Mouse (Mus musculus) retina, embryonic 14.5 days (tissue): ENCODE results near the gene Ttn.

ENCODE experiments used
- DNase-seq: peaks from one replicate; pipeline ENCODE4 v3.0.0-alpha.2; 2015; ENCODE audit warnings: low spot score

Gene Ttn

GRCm38 (mm10) chr2:76705655-76706054, 276.7 kb downstream of the Ttn start:
- DNase-seq: no peak

- DNase-seq: no peak
Measured at GRCm38 (mm10) chr2:76702751-76703150, 279.6 kb downstream of the Ttn start.

DNA sequence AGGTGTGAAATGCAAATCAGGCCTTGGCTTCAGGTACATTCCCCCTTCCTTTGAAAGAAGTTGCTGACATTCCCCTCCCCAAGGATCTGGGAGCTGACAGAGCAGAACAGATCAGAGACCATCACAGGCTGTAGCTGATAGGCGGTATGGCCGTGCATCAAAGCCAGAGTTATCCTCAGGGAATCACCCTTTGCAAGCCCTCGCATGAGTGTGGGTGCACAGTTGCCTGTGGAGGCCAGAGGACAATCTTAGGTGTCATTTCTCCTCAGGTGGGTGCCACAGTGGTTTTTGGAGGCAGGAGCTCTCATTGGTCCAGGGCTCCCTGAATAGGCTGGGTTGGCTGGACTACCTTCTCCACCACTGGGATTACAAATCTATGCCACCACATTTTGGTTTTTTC, 280.2 kb downstream of the Ttn start:
- DNase-seq: no peak

DNA sequence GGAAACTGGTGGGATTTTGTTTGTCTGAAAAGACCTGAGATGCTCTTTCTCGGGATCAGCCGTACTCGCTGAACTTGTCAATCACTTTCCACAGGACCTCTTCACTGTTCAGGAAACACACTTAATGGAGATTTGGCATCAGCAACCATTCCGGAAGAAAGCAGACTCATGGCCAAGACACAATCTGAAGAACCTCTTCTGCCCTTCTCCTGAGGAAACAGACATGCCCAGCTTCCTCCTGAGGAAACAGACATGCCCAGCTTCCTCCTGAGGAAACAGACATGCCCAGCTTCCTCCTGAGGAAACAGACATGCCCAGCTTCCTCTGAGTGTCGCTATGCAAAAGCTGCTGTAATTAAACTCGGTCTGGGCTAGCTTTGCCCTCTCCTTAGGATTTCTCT, 287.1 kb downstream of the Ttn start:
- no peak for DNase-seq

GRCm38 (mm10) chr2:76693765-76694164, 288.6 kb downstream of the Ttn start:
- no peak for DNase-seq

DNA sequence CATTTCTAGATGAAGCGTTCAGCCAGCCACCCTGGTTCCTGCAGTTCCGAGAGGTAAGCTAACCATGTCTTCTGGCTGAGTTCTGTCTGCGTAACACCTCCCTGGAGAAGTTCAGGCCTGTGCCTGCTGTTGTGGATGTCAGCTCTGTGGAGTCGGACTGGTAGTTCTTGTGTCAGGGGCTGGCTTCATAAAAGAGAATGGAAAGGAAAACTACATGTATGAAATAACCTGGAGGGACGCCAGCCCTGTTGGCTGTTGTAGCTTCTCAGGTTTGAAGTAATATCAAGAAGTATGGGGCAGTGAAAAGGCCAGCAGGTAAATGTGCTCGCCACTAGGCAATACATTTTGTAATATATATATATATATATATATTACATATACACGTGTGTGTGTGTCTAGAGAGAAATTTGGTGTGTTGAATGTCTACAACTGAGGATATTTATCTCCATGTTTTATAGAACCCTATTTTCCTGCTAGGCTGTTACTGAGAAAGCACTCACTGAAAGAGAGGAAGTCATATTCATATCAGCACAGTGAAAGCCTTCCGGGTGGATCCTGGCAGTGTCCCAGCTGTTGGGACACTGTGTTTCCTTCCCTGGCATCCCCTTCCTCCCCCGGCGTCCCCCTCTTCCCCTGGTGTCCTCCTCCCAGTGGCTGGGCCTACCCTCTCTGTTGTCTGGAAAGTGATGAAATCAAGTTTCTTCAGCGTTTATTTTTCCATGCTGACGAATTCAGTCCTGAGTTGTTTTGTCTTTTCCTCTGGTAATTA, 291.7 kb downstream of the Ttn start:
- DNase-seq: no peak

DNA sequence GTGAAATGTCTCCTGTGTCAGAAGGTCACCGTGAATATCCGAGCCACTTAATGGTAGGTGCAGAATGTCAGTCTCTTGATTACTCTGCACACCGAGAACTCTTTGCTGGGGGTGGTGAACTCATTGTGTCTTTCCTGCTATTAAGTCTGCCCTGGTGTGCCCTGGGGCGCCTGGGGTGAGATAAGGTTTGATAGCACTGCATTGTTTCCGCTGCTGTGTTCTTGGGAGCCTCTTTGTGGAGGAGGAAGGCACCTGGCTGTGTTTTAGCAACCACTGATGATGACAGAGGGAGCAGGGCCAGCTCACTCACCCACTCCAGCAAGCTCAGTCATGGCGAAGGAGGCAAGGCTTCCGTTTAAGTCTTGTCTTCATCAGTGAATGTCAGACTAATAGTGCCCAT, 294.2 kb downstream of the Ttn start:
- DNase-seq: no peak

DNA sequence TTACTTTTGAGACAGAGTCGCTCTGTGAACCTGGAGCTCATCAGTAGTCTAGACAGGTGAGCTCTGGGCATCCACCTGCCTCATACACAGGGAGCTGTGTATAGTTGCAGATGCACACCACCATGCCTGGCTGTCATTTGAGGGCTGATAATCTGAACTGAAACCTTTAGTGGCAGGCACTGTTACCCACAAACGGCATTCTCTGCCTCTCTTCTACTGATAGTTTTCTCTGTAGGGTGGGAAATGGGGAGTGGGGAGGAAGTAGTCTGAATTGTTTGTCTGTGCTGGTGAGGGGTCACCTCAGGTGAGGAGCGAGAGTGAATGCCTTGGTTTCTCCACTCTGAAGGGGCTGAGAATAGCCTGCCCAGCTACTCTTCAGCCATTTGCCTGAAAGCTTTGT, 294.7 kb downstream of the Ttn start:
- no peak for DNase-seq

DNA sequence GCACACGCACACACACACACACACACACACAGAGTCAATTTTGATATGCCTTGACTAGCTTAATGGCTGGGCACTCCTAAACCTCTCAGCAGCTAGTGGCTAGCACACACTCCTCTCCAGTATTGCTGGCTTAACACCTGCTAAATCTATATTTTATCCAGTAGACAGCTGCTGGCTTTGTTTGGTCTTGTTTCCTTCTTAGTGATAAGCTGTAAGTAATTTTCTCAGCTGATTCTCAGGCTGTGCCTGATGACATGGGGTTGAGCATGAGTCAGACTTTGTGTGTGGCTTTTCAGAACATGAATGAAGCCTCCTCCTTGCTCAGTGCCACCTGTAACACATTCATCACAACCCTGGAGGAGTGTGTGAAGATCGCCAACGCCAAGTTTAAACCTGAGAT, 295.4 kb downstream of the Ttn start:
- DNase-seq: no peak

DNA sequence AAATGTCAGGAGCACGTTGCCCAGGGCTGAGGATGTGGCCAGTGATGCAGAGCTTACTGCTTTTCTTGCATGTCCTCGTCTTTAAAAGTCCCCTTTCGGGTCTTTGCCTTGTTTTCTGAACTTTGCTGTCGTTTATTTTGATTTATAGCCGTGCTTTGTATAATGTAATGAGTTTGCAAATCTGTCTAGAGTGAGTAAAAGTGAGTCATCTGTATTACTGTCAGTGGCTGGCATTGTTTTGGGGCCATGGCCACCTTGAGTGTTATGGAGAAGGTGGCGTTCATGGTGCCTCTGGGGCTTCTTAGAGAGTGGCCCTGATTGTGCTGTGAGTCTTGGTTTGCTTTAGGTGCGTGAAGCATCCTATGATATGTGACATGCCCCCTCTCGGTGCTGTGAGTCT, 300.0 kb downstream of the Ttn start:
- no peak for DNase-seq

DNA sequence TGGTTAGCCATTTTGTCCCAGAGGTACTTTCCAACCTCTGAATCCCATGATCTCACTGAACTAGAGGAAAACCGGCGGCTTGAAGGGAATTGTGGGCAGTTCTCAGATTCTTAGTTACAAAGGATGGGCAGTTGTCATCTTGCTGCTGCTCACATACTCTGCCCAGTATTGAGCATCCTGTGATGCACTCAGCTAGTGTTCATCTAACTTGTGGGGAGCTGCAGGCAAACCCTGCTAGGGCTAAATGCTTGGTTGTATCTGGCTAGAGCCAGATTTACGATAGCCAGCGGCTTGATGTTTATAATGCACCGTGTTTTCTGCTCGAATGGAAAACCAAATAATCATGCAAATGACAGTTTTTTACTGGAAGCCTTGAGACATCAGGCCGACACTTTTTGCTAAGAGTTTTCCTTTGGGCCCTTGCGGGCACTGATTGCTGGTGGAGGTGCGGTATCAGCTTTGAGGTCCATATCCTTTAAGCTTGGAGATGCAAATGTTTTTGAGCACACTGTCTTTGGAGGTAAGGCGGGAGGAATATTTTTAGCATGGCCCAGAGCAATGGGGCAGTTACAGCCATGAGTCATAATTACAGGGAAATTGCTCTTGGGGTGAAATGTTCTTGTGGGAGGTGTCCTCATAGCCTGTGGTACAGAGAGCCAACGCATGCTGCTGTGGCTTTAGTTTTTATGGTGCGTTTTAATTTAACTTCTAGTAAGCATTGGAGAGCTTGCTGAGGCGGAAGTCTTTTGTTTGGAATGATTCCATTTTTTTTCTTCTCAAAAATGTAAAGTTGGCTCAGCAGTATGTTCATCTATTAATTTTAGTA, 305.7 kb downstream of the Ttn start:
- DNase-seq: peak; percentile 12

DNA sequence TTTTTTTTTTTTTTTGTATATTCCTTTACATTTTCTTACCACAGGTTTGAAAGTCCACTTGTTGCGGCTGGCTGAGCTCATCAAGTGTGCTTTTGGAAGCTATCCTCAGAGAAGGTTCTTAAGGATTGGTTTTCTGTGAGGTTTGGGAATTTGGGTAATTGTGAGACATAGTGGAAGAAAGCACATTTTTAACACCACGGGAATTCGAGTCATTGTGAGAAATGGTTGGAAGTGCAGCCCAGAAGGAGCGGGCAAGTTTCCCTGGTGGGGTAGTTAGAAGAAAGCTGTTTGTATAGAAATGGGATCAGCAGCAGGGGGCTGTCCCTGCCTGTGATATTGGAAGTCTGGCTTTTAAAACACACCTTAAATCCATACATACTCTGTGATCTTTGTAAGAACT, 306.4 kb downstream of the Ttn start:
- no peak for DNase-seq

DNA sequence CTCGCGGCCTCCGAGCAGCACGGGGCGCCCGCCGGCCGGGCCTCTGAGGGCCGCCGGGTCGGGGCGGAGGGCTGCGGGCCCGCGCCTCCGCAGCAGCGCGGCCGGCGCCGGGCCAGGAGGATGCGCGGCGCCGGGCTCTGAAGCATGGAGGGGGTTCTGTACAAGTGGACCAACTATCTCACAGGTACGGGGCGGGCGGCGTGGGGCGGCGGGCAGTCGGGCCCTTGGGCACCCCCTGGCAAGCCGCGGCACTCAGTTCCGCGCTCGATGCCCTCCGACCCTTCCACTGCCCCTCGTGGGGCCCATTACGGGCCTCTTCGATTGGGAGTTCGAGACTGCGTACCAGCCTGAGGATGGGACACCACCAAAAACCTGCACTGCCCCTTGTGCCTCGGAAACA, 306.9 kb downstream of the Ttn start:
- DNase-seq: peak; percentile 51

- peak; percentile 76 for DNase-seq
Measured at GRCm38 (mm10) chr2:76674725-76675427, 307.5 kb downstream of the Ttn start, which contains the start of gene Plekha3. Plekha3 (plus strand) TSS chr2:76675281.

GRCm38 (mm10) chr2:76673472-76674081, 308.8 kb downstream of the Ttn start:
- DNase-seq: peak; percentile 73

- DNase-seq: peak; percentile 97
Measured at GRCm38 (mm10) chr2:76672966-76673392, 309.4 kb downstream of the Ttn start, which contains the start of gene Fkbp7. Fkbp7 (minus strand) TSS chr2:76673116.

DNA sequence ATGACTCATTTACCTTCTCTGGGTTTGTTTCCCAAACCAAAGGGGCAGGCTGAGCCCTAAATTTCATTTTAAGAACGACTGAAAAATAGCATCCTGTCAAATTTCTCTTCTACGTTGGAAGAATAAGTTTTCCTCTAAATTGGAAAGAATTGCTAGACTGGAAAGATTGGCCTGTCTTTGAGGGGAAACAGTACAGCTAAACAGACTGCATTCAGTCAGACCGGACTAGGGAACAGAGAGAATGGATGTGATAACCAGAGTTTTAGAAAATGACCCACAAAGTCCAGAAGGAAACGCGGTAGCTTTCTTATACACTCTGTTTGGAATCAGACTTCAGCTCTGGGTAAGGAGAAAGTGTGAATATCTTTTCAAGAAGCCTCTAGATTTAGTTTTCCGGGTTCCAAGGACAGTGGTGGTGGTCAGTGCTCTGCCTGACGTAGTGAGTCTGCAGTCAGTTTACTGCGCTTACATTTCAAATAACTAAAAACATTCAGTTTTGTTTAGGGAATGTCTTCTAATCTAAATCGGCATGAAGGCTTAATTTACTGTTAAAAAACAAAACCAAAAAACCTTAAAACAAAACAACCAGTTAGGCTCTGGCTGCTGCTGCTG, 310.1 kb downstream of the Ttn start:
- DNase-seq: peak; percentile 20

GRCm38 (mm10) chr2:76671641-76672040, 310.7 kb downstream of the Ttn start:
- DNase-seq: no peak

DNA sequence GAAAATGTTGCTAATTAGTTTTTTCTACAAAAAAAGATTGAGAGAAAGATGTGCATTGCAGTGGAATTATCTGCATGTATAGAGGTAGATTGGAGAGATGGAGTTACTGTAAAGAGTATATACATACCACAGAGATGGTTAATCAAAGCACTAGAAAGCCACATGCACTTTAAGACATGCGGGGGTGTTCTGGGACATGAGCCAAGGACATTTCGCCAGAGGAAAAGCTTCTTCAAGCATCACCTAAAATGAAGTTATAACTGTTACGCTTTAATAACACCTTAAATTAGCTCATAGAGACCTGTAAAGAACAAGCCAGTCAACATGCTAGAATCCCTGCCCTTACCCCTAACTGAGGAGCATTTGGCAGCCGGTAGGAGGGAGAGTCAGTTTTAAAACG, 315.1 kb downstream of the Ttn start:
- DNase-seq: no peak

DNA sequence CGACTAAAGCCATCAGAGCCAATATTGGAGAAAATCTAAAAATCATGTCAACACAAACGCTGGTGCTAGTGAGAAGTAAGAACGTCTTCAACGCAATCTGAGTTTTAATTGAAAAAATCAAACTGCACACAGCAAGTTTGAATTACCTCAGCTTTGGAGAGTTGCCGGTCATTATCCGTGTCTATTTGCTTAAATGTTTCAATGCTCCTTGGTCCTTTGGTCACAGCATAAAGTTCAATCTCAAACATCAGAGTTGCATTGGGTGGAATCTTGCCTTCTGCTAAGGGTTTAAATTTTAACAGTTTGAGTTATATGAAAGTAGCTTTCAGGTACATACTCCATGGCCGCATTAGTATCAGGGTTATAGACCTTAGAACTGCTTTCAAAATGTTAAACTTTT, 316.8 kb downstream of the Ttn start:
- DNase-seq: no peak

DNA sequence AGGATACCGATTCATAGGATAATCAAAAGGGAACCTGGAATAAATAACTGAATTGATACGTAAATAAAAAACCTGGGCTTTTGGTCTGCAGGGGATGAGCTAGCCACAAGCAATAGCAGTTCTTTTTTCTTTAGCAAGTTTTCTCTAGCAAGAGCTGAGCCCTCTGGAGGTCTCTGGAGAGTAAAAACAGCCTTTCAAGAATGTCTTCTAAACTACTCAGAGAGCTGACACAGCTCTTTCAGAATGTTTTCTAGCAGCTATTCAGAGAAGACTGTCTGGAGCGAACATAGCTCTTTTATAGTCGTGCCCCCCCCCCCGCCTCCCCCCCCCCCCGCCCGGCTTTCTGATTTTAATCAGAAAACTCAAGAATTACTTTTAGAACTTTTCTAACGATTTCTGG, 322.9 kb downstream of the Ttn start:
- no peak for DNase-seq

DNA sequence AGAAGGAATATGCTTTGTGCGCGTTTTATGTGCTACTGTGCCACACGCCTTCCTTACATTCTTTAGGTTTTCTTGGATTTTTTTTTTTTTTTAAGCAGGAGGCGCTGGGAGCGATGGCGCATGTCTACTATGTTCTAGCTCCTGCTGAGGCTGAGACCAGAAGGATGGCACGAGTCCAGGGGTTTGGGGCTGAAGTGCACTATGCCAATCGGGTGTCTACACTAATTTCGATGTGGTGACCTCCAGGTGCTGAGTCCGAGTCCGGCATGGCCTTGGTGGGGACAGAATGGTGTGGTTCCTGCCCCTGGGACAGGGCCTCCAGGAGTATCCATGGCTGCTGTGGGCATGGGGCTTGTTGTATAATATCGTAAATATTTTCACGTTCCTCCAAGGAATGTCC, 323.8 kb downstream of the Ttn start:
- no peak for DNase-seq
